24 mouse cellular contexts compared by ENCODE assay signal in genomic region chr9:55243280-55243679, GRCm38 (mm10).
"Had no signal": no experiment of that assay in that cellular context is flagged by ENCODE, and none has a peak within 500 bp of the region (broad histone marks: within the 10 kb centered on the region; RNA-seq: fewer than 3 reads in every experiment).

No protein-coding gene starts in this region.

- H3K36me3 ChIP-seq: heart, embryonic 10.5 days; heart, embryonic 12.5 days; hindbrain, embryonic 13.5 days; hindbrain, embryonic 15.5 days; intestine, embryonic 15.5 days; kidney, embryonic 15.5 days; limb, embryonic 13.5 days; limb, embryonic 15.5 days; liver, embryonic 13.5 days had no signal

- H3K9me3 ChIP-seq: heart, embryonic 10.5 days; heart, embryonic 12.5 days; hindbrain, embryonic 13.5 days; hindbrain, embryonic 15.5 days; intestine, embryonic 15.5 days; kidney, embryonic 15.5 days; limb, embryonic 13.5 days; limb, embryonic 15.5 days; liver, embryonic 13.5 days had no signal

- H3K9ac ChIP-seq: heart, embryonic 12.5 days; hindbrain, embryonic 13.5 days; hindbrain, embryonic 15.5 days; intestine, embryonic 15.5 days; kidney, embryonic 15.5 days; limb, embryonic 13.5 days; limb, embryonic 15.5 days; liver, embryonic 13.5 days had no signal

- H3K4me2 ChIP-seq: heart, embryonic 12.5 days; hindbrain, embryonic 13.5 days; hindbrain, embryonic 15.5 days; intestine, embryonic 15.5 days; kidney, embryonic 15.5 days; limb, embryonic 13.5 days; limb, embryonic 15.5 days; liver, embryonic 11.5 days; liver, embryonic 13.5 days had no signal

- ATAC-seq: hindbrain, postnatal 0 days; intestine, embryonic 15.5 days had no signal

- H3K4me1 ChIP-seq: heart, embryonic 10.5 days; hindbrain, embryonic 15.5 days; intestine, embryonic 15.5 days; limb, embryonic 13.5 days; limb, embryonic 15.5 days; liver, embryonic 13.5 days had no signal

- H3K27me3 ChIP-seq: heart, embryonic 12.5 days; hindbrain, embryonic 13.5 days; hindbrain, embryonic 15.5 days; intestine, embryonic 15.5 days; limb, embryonic 15.5 days; liver, embryonic 13.5 days had no signal

- DNase-seq: gastrocnemius, postnatal 14 days; gastrocnemius, postnatal 36 days; heart, adult 18-20 months; heart, postnatal 10 days; kidney, adult 11 months; kidney, adult 2 months; kidney, adult 9 months; kidney, postnatal 14 days; kidney, postnatal 36 days; layer of hippocampus, adult 9-11 months; layer of hippocampus, postnatal 36 days; left cerebral cortex, postnatal 4 days; liver, embryonic 13.5 days had no signal

- H3K4me3 ChIP-seq: heart, embryonic 10.5 days; heart, embryonic 12.5 days; hindbrain, embryonic 13.5 days; hindbrain, embryonic 15.5 days; intestine, embryonic 15.5 days; kidney, embryonic 15.5 days; limb, embryonic 13.5 days; limb, embryonic 15.5 days; liver, embryonic 13.5 days had no signal

- H3K27ac ChIP-seq: heart, embryonic 10.5 days; hindbrain, embryonic 13.5 days; hindbrain, embryonic 15.5 days; hindbrain, postnatal 0 days; intestine, embryonic 15.5 days; kidney, embryonic 15.5 days; kidney, postnatal 0 days; limb, embryonic 13.5 days; limb, embryonic 15.5 days; liver, embryonic 13.5 days had no signal
